Mouse (Mus musculus): ENCODE measurements around the gene Slc25a47.

- no peak for TF ChIP-seq CTCF (IDR thresholded peaks at IDR 0.05; ENCODE audit: borderline replicate concordance, insufficient read depth, low read depth, low read length)
- no peak for TF ChIP-seq POLR2A (IDR thresholded peaks at IDR 0.05; ENCODE audit: borderline replicate concordance, insufficient read depth, low read length)
Measured at GRCm38 (mm10) chr12:108905620-108906302, 69.9 kb downstream of the Slc25a47 start.
